Mouse (Mus musculus) heart, adult 2 months (tissue): ENCODE data around the gene Rhox7a.

ENCODE experiments used
- CTCF ChIP-seq: fragments of 200-600 bp; IDR thresholded peaks from 2 replicates; pipeline ENCODE4 v1.8.1; 2022; ENCODE audit warnings: antibody characterized with exemption, mild to moderate bottlenecking, moderate library complexity
- POLR2A ChIP-seq: fragments of 200-500 bp; IDR thresholded peaks from 2 replicates; pipeline ENCODE4 v1.6.1; 2011; ENCODE audit warnings: mild to moderate bottlenecking, low read depth, low read length, control low read depth; ENCODE audit not compliant: insufficient read depth

DNA sequence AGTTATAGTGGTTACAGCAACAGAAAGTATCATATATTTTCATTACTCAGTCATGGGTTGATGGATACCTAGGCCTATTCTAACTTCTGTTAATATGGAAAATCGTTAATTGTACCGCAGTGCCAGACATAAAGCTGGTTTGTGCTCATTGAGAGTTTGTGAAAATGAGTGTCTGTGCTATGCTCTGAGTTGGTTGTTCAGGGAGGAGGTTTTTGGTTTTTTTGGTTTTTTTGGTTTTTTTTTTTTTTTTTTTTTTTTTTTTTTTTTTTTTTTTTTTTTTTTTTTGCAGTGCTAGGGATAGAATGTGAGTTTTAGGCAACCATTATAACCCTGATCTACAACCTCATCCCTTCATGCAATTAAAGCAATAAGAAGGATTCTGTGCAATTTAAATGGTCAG is 40.2 kb downstream of the Rhox7a start:
- no peak for TF ChIP-seq CTCF
- no peak for TF ChIP-seq POLR2A
